Mouse (Mus musculus): Measurements from ENCODE around the gene Fhdc1. TPM values are rescaled to one million over a fixed set of nuclear protein-coding genes. Genes with fewer than 3 reads are reported as not detected.

Fhdc1 gene
- 0.36 and 0.45 TPM in 2 replicates for polyA plus RNA-seq (2015; fragmentation: Nextera tagmentation; extraction: Ambion mirVana)

GRCm38 (mm10) chr3:84480006-84480897 is at the start of gene Fhdc1:
Gene Fhdc1, minus strand, starts transcription at chr3:84480429.
- peak; percentile 19 for DNase-seq (ENCODE audit: low spot score)

- no peak for DNase-seq (ENCODE audit: low spot score)
Observed at GRCm38 (mm10) chr3:84529021-84529420, 48.8 kb upstream of the Fhdc1 start.

GRCm38 (mm10) chr3:84524952-84525351 is 44.7 kb upstream of the Fhdc1 start:
- no peak for DNase-seq (ENCODE audit: low spot score)

GRCm38 (mm10) chr3:84516163-84516562 is 35.9 kb upstream of the Fhdc1 start:
- DNase-seq (ENCODE audit: low spot score): no peak

GRCm38 (mm10) chr3:84512774-84513515 is 32.7 kb upstream of the Fhdc1 start:
- DNase-seq (ENCODE audit: low spot score): no peak

GRCm38 (mm10) chr3:84505193-84505592 is 25.0 kb upstream of the Fhdc1 start:
- no peak for DNase-seq (ENCODE audit: low spot score)

- no peak for DNase-seq (ENCODE audit: low spot score)
Observed at GRCm38 (mm10) chr3:84504291-84504690, 24.1 kb upstream of the Fhdc1 start.

- DNase-seq (ENCODE audit: low spot score): no peak
Observed at GRCm38 (mm10) chr3:84502101-84502500, 21.9 kb upstream of the Fhdc1 start.

- no peak for DNase-seq (ENCODE audit: low spot score)
Observed at GRCm38 (mm10) chr3:84500491-84500890, 20.3 kb upstream of the Fhdc1 start.

GRCm38 (mm10) chr3:84497718-84498117 is 17.5 kb upstream of the Fhdc1 start:
- DNase-seq (ENCODE audit: low spot score): no peak

- no peak for DNase-seq (ENCODE audit: low spot score)
Observed at GRCm38 (mm10) chr3:84492657-84493056, 12.4 kb upstream of the Fhdc1 start.

- no peak for DNase-seq (ENCODE audit: low spot score)
Observed at GRCm38 (mm10) chr3:84492148-84492547, 11.9 kb upstream of the Fhdc1 start.

- no peak for DNase-seq (ENCODE audit: low spot score)
Observed at GRCm38 (mm10) chr3:84488716-84489115, 8.5 kb upstream of the Fhdc1 start.

- no peak for DNase-seq (ENCODE audit: low spot score)
Observed at GRCm38 (mm10) chr3:84484891-84485290, 4.7 kb upstream of the Fhdc1 start.

GRCm38 (mm10) chr3:84484333-84484732 is 4.1 kb upstream of the Fhdc1 start:
- no peak for DNase-seq (ENCODE audit: low spot score)

GRCm38 (mm10) chr3:84482121-84482520 is 1.9 kb upstream of the Fhdc1 start:
- DNase-seq (ENCODE audit: low spot score): no peak

- no peak for DNase-seq (ENCODE audit: low spot score)
Observed at GRCm38 (mm10) chr3:84481104-84481503, 875 bp upstream of the Fhdc1 start.

- peak; percentile 13 for DNase-seq (ENCODE audit: low spot score)
Observed at GRCm38 (mm10) chr3:84479293-84480005, 780 bp downstream of the Fhdc1 start.

GRCm38 (mm10) chr3:84478896-84479292 is 1.3 kb downstream of the Fhdc1 start:
- DNase-seq (ENCODE audit: low spot score): no peak

GRCm38 (mm10) chr3:84478195-84478594 is 2.0 kb downstream of the Fhdc1 start:
- DNase-seq (ENCODE audit: low spot score): no peak

GRCm38 (mm10) chr3:84477498-84477897 is 2.7 kb downstream of the Fhdc1 start:
- no peak for DNase-seq (ENCODE audit: low spot score)
